Mouse (Mus musculus): ENCODE measurements around the gene Pknox1. TPM values are rescaled to one million over a fixed set of nuclear protein-coding genes. Genes with fewer than 3 reads are reported as not detected.

Gene Pknox1
- polyA plus RNA-seq, 1 experiment from 2014 or later, result 10.3 TPM

GRCm38 (mm10) chr17:31576394-31577175 is 12.1 kb downstream of the Pknox1 start:
- 61% methylated on average over 10 of the region's 10 CpGs for WGBS (ENCODE audit: insufficient replicate concordance)

GRCm38 (mm10) chr17:31580344-31580743 is 15.8 kb downstream of the Pknox1 start:
- Histone ChIP-seq H3K27ac (ENCODE audit: low read length) (no peak overlapping the region), H3K4me1 (ENCODE audit: control insufficient read depth, low read depth, low read length) (no peaks in the 10 kb centered on the region), H3K36me3 (ENCODE audit: control insufficient read depth, insufficient read depth) (no peaks in the 10 kb centered on the region), H3K27me3 (ENCODE audit: control insufficient read depth, insufficient read depth, low read depth, low read length) (no peaks in the 10 kb centered on the region), H3K9me3 (replicated peaks; ENCODE audit: control insufficient read depth, low read length) (no peaks in the 10 kb centered on the region), H3K4me2 (ENCODE audit: low read depth, low read length) (no peak overlapping the region), H3K9ac (ENCODE audit: low read depth, low read length) (no peak overlapping the region), H3K4me3 (ENCODE audit: low read depth, low read length) (no peak overlapping the region)
- no peak for ATAC-seq (ENCODE audit: low read depth)
- 69% methylated on average over 3 of the region's 3 CpGs for WGBS (ENCODE audit: insufficient replicate concordance)

More at GRCm38 (mm10) chr17:31576394-31577175, 12.1 kb downstream of the Pknox1 start:
- H3K9ac ChIP-seq (ENCODE audit: low read depth, low read length), result no peak overlapping the region
- no peak overlapping the region for H3K4me3 ChIP-seq (ENCODE audit: low read depth, low read length)
- no peak for ATAC-seq (ENCODE audit: low read depth)
- no peak overlapping the region for H3K4me2 ChIP-seq (ENCODE audit: low read depth, low read length)
- no peaks in the 10 kb centered on the region for H3K27me3 ChIP-seq (ENCODE audit: control insufficient read depth, insufficient read depth, low read depth, low read length)
- H3K9me3 ChIP-seq (replicated peaks; ENCODE audit: control insufficient read depth, low read length), result no peaks in the 10 kb centered on the region
- no peaks in the 10 kb centered on the region for H3K36me3 ChIP-seq (ENCODE audit: control insufficient read depth, insufficient read depth)
- no peak overlapping the region for H3K27ac ChIP-seq (ENCODE audit: low read length)
- H3K4me1 ChIP-seq (ENCODE audit: control insufficient read depth, low read depth, low read length), result no peaks in the 10 kb centered on the region

GRCm38 (mm10) chr17:31583185-31583584 is 18.7 kb downstream of the Pknox1 start:
- H3K4me2 ChIP-seq (ENCODE audit: low read depth, low read length), result no peak overlapping the region
- H3K27me3 ChIP-seq (ENCODE audit: control insufficient read depth, insufficient read depth, low read depth, low read length), result no peaks in the 10 kb centered on the region
- H3K4me1 ChIP-seq (ENCODE audit: control insufficient read depth, low read depth, low read length), result no peaks in the 10 kb centered on the region
- no peak overlapping the region for H3K27ac ChIP-seq (ENCODE audit: low read length)
- H3K9ac ChIP-seq (ENCODE audit: low read depth, low read length), result no peak overlapping the region
- ATAC-seq (ENCODE audit: low read depth), result no peak
- H3K36me3 ChIP-seq (ENCODE audit: control insufficient read depth, insufficient read depth), result no peaks in the 10 kb centered on the region
- no peaks in the 10 kb centered on the region for H3K9me3 ChIP-seq (replicated peaks; ENCODE audit: control insufficient read depth, low read length)
- WGBS (ENCODE audit: insufficient replicate concordance), result 73% methylated on average over 3 of the region's 3 CpGs
- no peak overlapping the region for H3K4me3 ChIP-seq (ENCODE audit: low read depth, low read length)

GRCm38 (mm10) chr17:31583781-31584180 is 19.2 kb downstream of the Pknox1 start:
- Histone ChIP-seq H3K36me3 (ENCODE audit: control insufficient read depth, insufficient read depth) (no peaks in the 10 kb centered on the region), H3K9ac (ENCODE audit: low read depth, low read length) (no peak overlapping the region), H3K4me3 (ENCODE audit: low read depth, low read length) (no peak overlapping the region), H3K27me3 (ENCODE audit: control insufficient read depth, insufficient read depth, low read depth, low read length) (no peaks in the 10 kb centered on the region), H3K4me2 (ENCODE audit: low read depth, low read length) (no peak overlapping the region), H3K9me3 (replicated peaks; ENCODE audit: control insufficient read depth, low read length) (no peaks in the 10 kb centered on the region), H3K4me1 (ENCODE audit: control insufficient read depth, low read depth, low read length) (no peaks in the 10 kb centered on the region), H3K27ac (ENCODE audit: low read length) (no peak overlapping the region)
- WGBS (ENCODE audit: insufficient replicate concordance), result 76% methylated on average over 6 of the region's 6 CpGs
- ATAC-seq (ENCODE audit: low read depth), result no peak

GRCm38 (mm10) chr17:31588115-31588514 is 23.6 kb downstream of the Pknox1 start:
- 55% methylated on average over 7 of the region's 7 CpGs for WGBS (ENCODE audit: insufficient replicate concordance)
- no peak overlapping the region for H3K4me3 ChIP-seq (ENCODE audit: low read depth, low read length)

GRCm38 (mm10) chr17:31588726-31589125 is 24.2 kb downstream of the Pknox1 start:
- Histone ChIP-seq H3K9me3 (replicated peaks; ENCODE audit: control insufficient read depth, low read length) (no peaks in the 10 kb centered on the region), H3K4me2 (ENCODE audit: low read depth, low read length) (no peak overlapping the region), H3K27ac (ENCODE audit: low read length) (no peak overlapping the region), H3K9ac (ENCODE audit: low read depth, low read length) (no peak overlapping the region), H3K36me3 (ENCODE audit: control insufficient read depth, insufficient read depth) (peaks cover 3% of the 10 kb centered on the region; the same call in 1 of the 2 replicates), H3K4me3 (ENCODE audit: low read depth, low read length) (no peak overlapping the region), H3K4me1 (ENCODE audit: control insufficient read depth, low read depth, low read length) (no peaks in the 10 kb centered on the region), H3K27me3 (ENCODE audit: control insufficient read depth, insufficient read depth, low read depth, low read length) (no peaks in the 10 kb centered on the region)
- 86% methylated on average over 4 of the region's 4 CpGs for WGBS (ENCODE audit: insufficient replicate concordance)
- ATAC-seq (ENCODE audit: low read depth), result no peak

More at GRCm38 (mm10) chr17:31588115-31588514, 23.6 kb downstream of the Pknox1 start:
- Histone ChIP-seq H3K4me1 (ENCODE audit: control insufficient read depth, low read depth, low read length) (no peaks in the 10 kb centered on the region), H3K36me3 (ENCODE audit: control insufficient read depth, insufficient read depth) (peaks cover 3% of the 10 kb centered on the region; the same call in 1 of the 2 replicates), H3K9me3 (replicated peaks; ENCODE audit: control insufficient read depth, low read length) (no peaks in the 10 kb centered on the region), H3K9ac (ENCODE audit: low read depth, low read length) (no peak overlapping the region), H3K27me3 (ENCODE audit: control insufficient read depth, insufficient read depth, low read depth, low read length) (no peaks in the 10 kb centered on the region), H3K4me2 (ENCODE audit: low read depth, low read length) (no peak overlapping the region), H3K27ac (ENCODE audit: low read length) (0 out of 2 replicates have a peak overlapping the region, but pooled peaks have one; percentile 36)
- peak; percentile 70 for ATAC-seq (ENCODE audit: low read depth)

- WGBS (ENCODE audit: insufficient replicate concordance), result 87% methylated on average over 11 of the region's 11 CpGs
- ATAC-seq (ENCODE audit: low read depth), result no peak
- no peak overlapping the region for H3K27ac ChIP-seq (ENCODE audit: low read length)
- peaks cover 3% of the 10 kb centered on the region; the same call in 1 of the 2 replicates for H3K36me3 ChIP-seq (ENCODE audit: control insufficient read depth, insufficient read depth)
- no peaks in the 10 kb centered on the region for H3K27me3 ChIP-seq (ENCODE audit: control insufficient read depth, insufficient read depth, low read depth, low read length)
- no peaks in the 10 kb centered on the region; the same call in 1 of the 2 replicates for H3K4me1 ChIP-seq (ENCODE audit: control insufficient read depth, low read depth, low read length)
- no peak overlapping the region for H3K4me3 ChIP-seq (ENCODE audit: low read depth, low read length)
- H3K4me2 ChIP-seq (ENCODE audit: low read depth, low read length), result no peak overlapping the region
- no peaks in the 10 kb centered on the region for H3K9me3 ChIP-seq (replicated peaks; ENCODE audit: control insufficient read depth, low read length)
- no peak overlapping the region for H3K9ac ChIP-seq (ENCODE audit: low read depth, low read length)
Observed at GRCm38 (mm10) chr17:31590846-31591245, 26.3 kb downstream of the Pknox1 start.

- Histone ChIP-seq H3K4me3 (ENCODE audit: low read depth, low read length) (no peak overlapping the region), H3K4me1 (ENCODE audit: control insufficient read depth, low read depth, low read length) (no peaks in the 10 kb centered on the region; the same call in 1 of the 2 replicates), H3K4me2 (ENCODE audit: low read depth, low read length) (no peak overlapping the region), H3K27me3 (ENCODE audit: control insufficient read depth, insufficient read depth, low read depth, low read length) (no peaks in the 10 kb centered on the region), H3K9me3 (replicated peaks; ENCODE audit: control insufficient read depth, low read length) (no peaks in the 10 kb centered on the region), H3K9ac (ENCODE audit: low read depth, low read length) (no peak overlapping the region), H3K27ac (ENCODE audit: low read length) (no peak overlapping the region), H3K36me3 (ENCODE audit: control insufficient read depth, insufficient read depth) (0 out of 2 replicates have a peak, but pooled peaks cover 2% of the 10 kb centered on the region)
- WGBS (ENCODE audit: insufficient replicate concordance), result 40% methylated on average over 7 of the region's 7 CpGs
- peak; percentile 43; the same call in 1 of the 2 replicates for ATAC-seq (ENCODE audit: low read depth)
Observed at GRCm38 (mm10) chr17:31594590-31594989, 30.1 kb downstream of the Pknox1 start.

- H3K4me2 ChIP-seq (ENCODE audit: low read depth, low read length), result no peak overlapping the region
- 0 out of 2 replicates have a peak, but pooled peaks cover 2% of the 10 kb centered on the region for H3K36me3 ChIP-seq (ENCODE audit: control insufficient read depth, insufficient read depth)
- no peak overlapping the region for H3K27ac ChIP-seq (ENCODE audit: low read length)
- ATAC-seq (ENCODE audit: low read depth), result no peak
- no peaks in the 10 kb centered on the region; the same call in 1 of the 2 replicates for H3K4me1 ChIP-seq (ENCODE audit: control insufficient read depth, low read depth, low read length)
- no peaks in the 10 kb centered on the region for H3K27me3 ChIP-seq (ENCODE audit: control insufficient read depth, insufficient read depth, low read depth, low read length)
- WGBS (ENCODE audit: insufficient replicate concordance), result 76% methylated on average over 5 of the region's 5 CpGs
- H3K4me3 ChIP-seq (ENCODE audit: low read depth, low read length), result no peak overlapping the region
- no peaks in the 10 kb centered on the region for H3K9me3 ChIP-seq (replicated peaks; ENCODE audit: control insufficient read depth, low read length)
- H3K9ac ChIP-seq (ENCODE audit: low read depth, low read length), result no peak overlapping the region
Observed at GRCm38 (mm10) chr17:31595077-31595476, 30.5 kb downstream of the Pknox1 start.

Data from liver, embryonic 16.5 days (tissue).